10 mouse cellular contexts compared by ENCODE assay signal in the genomic region with DNA sequence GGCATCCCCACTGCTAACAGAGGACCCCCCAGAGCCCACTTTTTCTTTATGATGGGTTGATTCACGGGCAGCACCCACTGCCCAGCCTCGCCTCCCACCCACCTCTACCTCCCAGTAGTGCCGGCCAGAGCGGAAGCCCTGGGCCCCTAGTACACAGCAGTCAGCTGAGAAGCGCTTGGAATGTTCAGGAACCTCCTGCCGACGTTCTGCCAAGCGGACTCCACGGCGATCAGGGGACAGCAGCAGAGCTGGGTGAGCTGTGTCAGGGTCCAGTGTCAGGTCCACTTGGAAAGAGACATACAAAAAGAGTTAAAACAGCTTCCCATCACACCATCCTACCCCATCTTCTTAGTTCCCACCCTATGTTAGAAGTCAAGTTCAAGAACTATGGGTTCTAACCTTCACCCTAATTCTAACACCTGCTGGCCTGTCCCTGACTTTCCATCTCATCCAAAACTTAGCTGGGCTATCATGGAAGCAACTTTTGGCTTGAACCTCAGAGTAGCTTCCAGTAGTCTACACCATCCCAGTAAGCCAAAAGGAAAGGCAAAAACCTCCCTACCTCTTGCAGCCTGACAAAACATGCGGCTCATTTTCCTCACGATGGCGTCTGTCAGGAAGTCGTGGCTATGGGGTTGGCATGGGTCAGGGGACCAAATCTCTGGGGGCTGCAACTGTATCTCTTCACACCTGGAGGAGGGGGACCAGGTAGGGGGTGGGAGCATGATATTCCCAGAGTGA. TPM values are rescaled to one million over a fixed set of nuclear protein-coding genes. Genes with fewer than 3 reads are reported as not detected.
DNase-seq lines count a peak whose midpoint lies in the region; ATAC-seq and TF ChIP-seq lines count a peak whose summit lies in the region.
"Had no signal": no experiment of that assay in that cellular context is flagged by ENCODE, and none has a peak within 500 bp of the region (broad histone marks: within the 10 kb centered on the region; RNA-seq: fewer than 3 reads in every experiment).

No protein-coding gene starts in this region.

- peak; percentile 47 for ATAC-seq in kidney, embryonic 15.5 days (replicated peaks; ENCODE audit: low FRiP score)
- ATAC-seq in G1E (ENCODE audit: extremely low read depth, insufficient number of reproducible peaks, low FRiP score, poor library complexity, severe bottlenecking) = 0 out of 2 replicates have a peak, but pooled peaks have one; percentile 10
- ATAC-seq in forebrain, embryonic 16.5 days = peak; percentile 5; the same call in 1 of the 2 replicates
- peak; percentile 24; the same call in 1 of the 2 replicates for ATAC-seq in liver, embryonic 14.5 days (ENCODE audit: insufficient read depth)
- no peak for ATAC-seq in megakaryocyte, adult 5-6 weeks (ENCODE audit: poor library complexity, severe bottlenecking)

- H3K4me1 ChIP-seq in kidney, embryonic 15.5 days = peaks cover 6% of the 10 kb centered on the region
- H3K4me1 ChIP-seq in G1E (ENCODE audit: insufficient read depth, low read depth, low read length) = peaks cover 74% of the 10 kb centered on the region
- H3K4me1 ChIP-seq in forebrain, embryonic 16.5 days (replicated peaks; ENCODE audit: control insufficient read depth, insufficient read depth, low read length) = peaks cover under 1% of the 10 kb centered on the region; the same call in 1 of the 2 replicates
- H3K4me1 ChIP-seq in liver, embryonic 14.5 days (replicated peaks; ENCODE audit: control insufficient read depth in 2 of 2, insufficient read depth in 2 of 2, low read length in 1 of 2) = peaks cover 0 to 4% of the 10 kb centered on the region in 2 experiments; a peak in 3 of 4 replicates

- H3K36me3 ChIP-seq in kidney, embryonic 15.5 days = peaks cover 98% of the 10 kb centered on the region
- H3K36me3 ChIP-seq in G1E (replicated peaks) = peaks cover 100% of the 10 kb centered on the region
- H3K36me3 ChIP-seq in forebrain, embryonic 16.5 days (ENCODE audit: control insufficient read depth, insufficient read depth) = peaks cover 62% of the 10 kb centered on the region
- H3K36me3 ChIP-seq in liver, embryonic 14.5 days (replicated peaks; ENCODE audit: control insufficient read depth, insufficient read depth, low read depth) = peaks cover 77% of the 10 kb centered on the region

- peak overlapping the region; percentile 2; the same call in 1 of the 2 replicates for H3K27ac ChIP-seq in kidney, embryonic 15.5 days
- H3K27ac ChIP-seq in forebrain, embryonic 16.5 days (ENCODE audit: low read length) = no peak overlapping the region
- no peak overlapping the region for H3K27ac ChIP-seq in liver, embryonic 14.5 days

- H3K4me3 ChIP-seq in kidney, embryonic 15.5 days (replicated peaks) = no peak overlapping the region
- H3K4me3 ChIP-seq in G1E (ENCODE audit: low read depth, low read length) = peak overlapping the region; percentile 36; the same call in 1 of the 2 replicates
- H3K4me3 ChIP-seq in forebrain, embryonic 16.5 days (replicated peaks; ENCODE audit: low read length) = no peak overlapping the region
- H3K4me3 ChIP-seq in liver, embryonic 14.5 days (ENCODE audit: insufficient read depth in 1 of 2, low read depth in 2 of 2, low read length in 2 of 2) = no peak overlapping the region

- H3K9me3 ChIP-seq in kidney, embryonic 15.5 days (replicated peaks) = no peaks in the 10 kb centered on the region
- no peaks in the 10 kb centered on the region for H3K9me3 ChIP-seq in G1E (replicated peaks)
- no peaks in the 10 kb centered on the region for H3K9me3 ChIP-seq in forebrain, embryonic 16.5 days (ENCODE audit: control insufficient read depth, low read length)
- no peaks in the 10 kb centered on the region for H3K9me3 ChIP-seq in liver, embryonic 14.5 days (ENCODE audit: control insufficient read depth, low read length)

- H3K4me2 ChIP-seq in kidney, embryonic 15.5 days = no peak overlapping the region
- H3K4me2 ChIP-seq in forebrain, embryonic 16.5 days (ENCODE audit: low read length) = no peak overlapping the region
- no peak overlapping the region for H3K4me2 ChIP-seq in liver, embryonic 14.5 days (ENCODE audit: low read depth)

- no peak for TF ChIP-seq CTCF in G1E (IDR thresholded peaks at IDR 0.05; ENCODE audit: low read depth, low read length)
- no peak for TF ChIP-seq CTCF in liver, embryonic 14.5 days (IDR thresholded peaks at IDR 0.05; ENCODE audit: low read depth)

- TF ChIP-seq EP300 in liver, embryonic 14.5 days (IDR thresholded peaks at IDR 0.05; ENCODE audit: low read depth) = no peak

- WGBS in kidney, embryonic 15.5 days = 65% methylated on average over 14 of the region's 14 CpGs
- 68% methylated on average over 14 of the region's 14 CpGs for WGBS in forebrain, embryonic 16.5 days
- 52% methylated on average over 14 of the region's 14 CpGs for WGBS in liver, embryonic 14.5 days (ENCODE audit: insufficient replicate concordance)

- no peaks in the 10 kb centered on the region for H3K27me3 ChIP-seq in kidney, embryonic 15.5 days
- H3K27me3 ChIP-seq in G1E (ENCODE audit: insufficient read depth, low read length) = no peaks in the 10 kb centered on the region
- H3K27me3 ChIP-seq in forebrain, embryonic 16.5 days (replicated peaks; ENCODE audit: control insufficient read depth, insufficient read depth, low read length) = no peaks in the 10 kb centered on the region
- no peaks in the 10 kb centered on the region for H3K27me3 ChIP-seq in liver, embryonic 14.5 days (ENCODE audit: control insufficient read depth, insufficient read depth, low read length)

- intact Hi-C loops in heart, postnatal 25 days (cut with DNase I) = loop anchor here (10.0 kb wide), 1 partner anchor 397 kb away; the partner anchor contains the start of gene Zfp62

- no peak for DNase-seq in kidney, postnatal 36 days
- no peak for DNase-seq in G1E (ENCODE audit: low spot score)
- DNase-seq in liver, embryonic 14.5 days (ENCODE audit: low read depth in 3 of 3, low spot score in 3 of 3) = no peak
- DNase-seq in adrenal gland, postnatal 14 days = no peak
- no peak for DNase-seq in heart, postnatal 25 days (ENCODE audit: low spot score)
- DNase-seq: gastrocnemius, postnatal 36 days; thymus, adult 2 months had no signal

- no peak overlapping the region for H3K9ac ChIP-seq in kidney, embryonic 15.5 days
- no peak overlapping the region for H3K9ac ChIP-seq in forebrain, embryonic 16.5 days (replicated peaks; ENCODE audit: low read depth, low read length)
- H3K9ac ChIP-seq in liver, embryonic 14.5 days (replicated peaks) = no peak overlapping the region; the same call in 1 of the 2 replicates

RNA-seq across cellular contexts. Expression of gene Rack1, which starts 7.6 kb away (rescaled TPM):
- 775 and 792 TPM in 2 replicates for polyA plus RNA-seq in kidney, embryonic 15.5 days (2015; fragmentation: Nextera tagmentation; extraction: Ambion mirVana)
- total RNA-seq in G1E (2014; fragmentation: Nextera tagmentation) (2,186 and 2,188 TPM in 2 replicates), G1E (2017) (1,964 and 2,298 TPM in 2 replicates)
- polyA plus RNA-seq in G1E (2012) = 2,955 and 7,700 TPM in 2 replicates
- 451 and 473 TPM in 2 replicates for polyA plus RNA-seq in forebrain, embryonic 16.5 days (2015; fragmentation: Nextera tagmentation; extraction: Ambion mirVana)
- polyA plus RNA-seq in liver, embryonic 14.5 days (2012; rRNA removed) = 1,100 and 1,184 TPM in 2 replicates
- 669 and 674 TPM in 2 replicates for polyA plus RNA-seq in liver, embryonic 14.5 days (2014; fragmentation: Nextera tagmentation; extraction: Ambion mirVana)
- 1,656 and 1,714 TPM in 2 replicates for total RNA-seq in megakaryocyte, adult 5-6 weeks (2015)
- 910 and 1,013 TPM in 2 replicates for total RNA-seq in megakaryocyte, adult 5-6 weeks (2017)
- 735 and 919 TPM in 2 replicates for total RNA-seq in adrenal gland, postnatal 14 days (2021)
- 100 to 1,000 TPM; 397 to 416 TPM for total RNA-seq in heart, postnatal 25 days (2021)

RNA-seq across cellular contexts. Expression of gene Trim41, which starts 9.4 kb away (rescaled TPM):
- 6.6 and 7.0 TPM in 2 replicates for polyA plus RNA-seq in kidney, embryonic 15.5 days (2015; fragmentation: Nextera tagmentation; extraction: Ambion mirVana)
- total RNA-seq in G1E (2014; fragmentation: Nextera tagmentation) = 13.8 and 20.2 TPM in 2 replicates
- 55.5 and 56.5 TPM in 2 replicates for total RNA-seq in G1E (2017)
- 50.4 and 56.6 TPM in 2 replicates for polyA plus RNA-seq in G1E (2012)
- polyA plus RNA-seq in forebrain, embryonic 16.5 days (2015; fragmentation: Nextera tagmentation; extraction: Ambion mirVana) = 7.2 and 7.6 TPM in 2 replicates
- 8.2 and 9.2 TPM in 2 replicates for polyA plus RNA-seq in liver, embryonic 14.5 days (2012; rRNA removed)
- polyA plus RNA-seq in liver, embryonic 14.5 days (2014; fragmentation: Nextera tagmentation; extraction: Ambion mirVana) = 1.0 and 1.3 TPM in 2 replicates
- total RNA-seq in megakaryocyte, adult 5-6 weeks (2015) = 11.8 and 13.6 TPM in 2 replicates
- 39.2 and 43.7 TPM in 2 replicates for total RNA-seq in megakaryocyte, adult 5-6 weeks (2017)
- 34.6 and 40.5 TPM in 2 replicates for total RNA-seq in adrenal gland, postnatal 14 days (2021)
- total RNA-seq in heart, postnatal 25 days (2021) = 10 to 100 TPM; 17.8 to 20.4 TPM

RNA-seq across cellular contexts. Expression of gene Trim7, which starts 18.2 kb away (rescaled TPM):
- 3.7 and 4.0 TPM in 2 replicates for polyA plus RNA-seq in kidney, embryonic 15.5 days (2015; fragmentation: Nextera tagmentation; extraction: Ambion mirVana)
- total RNA-seq in G1E (2014; fragmentation: Nextera tagmentation) (1.2 and 4.0 TPM in 2 replicates), G1E (2017) (2.3 and 3.0 TPM in 2 replicates)
- polyA plus RNA-seq in G1E (2012) = 0.59 and 0.67 TPM in 2 replicates
- 1.4 and 2.0 TPM in 2 replicates for polyA plus RNA-seq in forebrain, embryonic 16.5 days (2015; fragmentation: Nextera tagmentation; extraction: Ambion mirVana)
- 0.09 and 0.23 TPM in 2 replicates for polyA plus RNA-seq in liver, embryonic 14.5 days (2012; rRNA removed)
- 0.04 and 0.13 TPM in 2 replicates for polyA plus RNA-seq in liver, embryonic 14.5 days (2014; fragmentation: Nextera tagmentation; extraction: Ambion mirVana)
- total RNA-seq in megakaryocyte, adult 5-6 weeks (2015) = 0.51 and 0.68 TPM in 2 replicates
- total RNA-seq in megakaryocyte, adult 5-6 weeks (2017) = 0.18 and 0.57 TPM in 2 replicates
- total RNA-seq in adrenal gland, postnatal 14 days (2021) = 6.1 and 8.5 TPM in 2 replicates
- total RNA-seq in heart, postnatal 25 days (2021) = 10 to 100 TPM; 15.7 to 23.2 TPM

RNA-seq across cellular contexts. Expression of gene Gm12184, which starts 18.7 kb away (rescaled TPM):
- 1.6 and 2.9 TPM in 2 replicates for polyA plus RNA-seq in kidney, embryonic 15.5 days (2015; fragmentation: Nextera tagmentation; extraction: Ambion mirVana)
- total RNA-seq in G1E (2014; fragmentation: Nextera tagmentation) = 22.1 and 22.5 TPM in 2 replicates
- 15.3 and 16.3 TPM in 2 replicates for total RNA-seq in G1E (2017)
- polyA plus RNA-seq in G1E (2012) = 47.2 and 49.5 TPM in 2 replicates
- 2.8 and 3.9 TPM in 2 replicates for polyA plus RNA-seq in forebrain, embryonic 16.5 days (2015; fragmentation: Nextera tagmentation; extraction: Ambion mirVana)
- 9.6 and 12.4 TPM in 2 replicates for polyA plus RNA-seq in liver, embryonic 14.5 days (2012; rRNA removed)
- polyA plus RNA-seq in liver, embryonic 14.5 days (2014; fragmentation: Nextera tagmentation; extraction: Ambion mirVana) = 1.6 and 2.8 TPM in 2 replicates
- 6.1 and 8.5 TPM in 2 replicates for total RNA-seq in megakaryocyte, adult 5-6 weeks (2015)
- total RNA-seq in megakaryocyte, adult 5-6 weeks (2017) = 4.6 and 12.1 TPM in 2 replicates
- total RNA-seq in adrenal gland, postnatal 14 days (2021) = 2.3 and 3.5 TPM in 2 replicates
- total RNA-seq in heart, postnatal 25 days (2021) = 1 to 10 TPM; 2.0 to 3.2 TPM
